Mouse (Mus musculus) stomach, postnatal 0 days (tissue): ENCODE results near the gene Gm11213. TPM values are rescaled to one million over a fixed set of nuclear protein-coding genes. Genes with fewer than 3 reads are reported as not detected.
A peak's percentile ranks its signal among the peaks of the same experiment; 100 is the strongest.

Experiments used
- ATAC-seq: fragments of 200-750 bp; cut with Nextera tagmentation; 2 replicates; pipeline ENCODE4 v1.8.0; 2017; ENCODE audit not compliant: low FRiP score, low TSS enrichment
- DNase-seq: peaks from one replicate; pipeline ENCODE4 v3.0.0-alpha.2; 2016; ENCODE audit warnings: low spot score
- H3K27ac ChIP-seq: fragments of 300-500 bp; sonication (generic); replicated peaks from 2 replicates; pipeline ENCODE4 v1.5.1; 2014; ENCODE audit warnings: mild to moderate bottlenecking, control low read depth
- H3K27me3 ChIP-seq: fragments of 300-500 bp; sonication (generic); 2 replicates; pipeline ENCODE4 v1.6.1; 2014; ENCODE audit warnings: low read length; ENCODE audit not compliant: control insufficient read depth, insufficient read depth
- H3K36me3 ChIP-seq: fragments of 300-500 bp; sonication (generic); 2 replicates; pipeline ENCODE4 v1.6.1; 2014; ENCODE audit warnings: low read length, mixed read lengths; ENCODE audit not compliant: control insufficient read depth, insufficient read depth
- H3K4me1 ChIP-seq: fragments of 300-500 bp; sonication (generic); replicated peaks from 2 replicates; pipeline ENCODE4 v1.6.1; 2014; ENCODE audit warnings: antibody characterized with exemption; ENCODE audit not compliant: control insufficient read depth, insufficient read depth
- H3K4me2 ChIP-seq: fragments of 300-500 bp; sonication (generic); replicated peaks from 2 replicates; pipeline ENCODE4 v1.6.1; 2014; ENCODE audit warnings: low read depth, mild to moderate bottlenecking, control low read depth, moderate library complexity
- H3K4me3 ChIP-seq: fragments of 300-500 bp; sonication (generic); 2 replicates; pipeline ENCODE4 v1.5.1; 2014; ENCODE audit warnings: low read depth, low read length, control low read depth
- H3K9ac ChIP-seq: fragments of 300-500 bp; sonication (generic); 2 replicates; pipeline ENCODE4 v1.6.1; 2014; ENCODE audit warnings: mild to moderate bottlenecking, low read length, control low read depth, mixed read lengths
- H3K9me3 ChIP-seq: fragments of 300-500 bp; sonication (generic); 2 replicates; pipeline ENCODE4 v1.6.1; 2016; ENCODE audit warnings: low read length; ENCODE audit not compliant: control insufficient read depth
- CTCF ChIP-seq: IDR thresholded peaks from 2 replicates; pipeline ENCODE4 v1.5.1; 2016; ENCODE audit warnings: antibody characterized with exemption, low read depth, mild to moderate bottlenecking, moderate library complexity
- EP300 ChIP-seq: optimal IDR thresholded peaks from 2 replicates; pipeline ENCODE3; 2016; ENCODE audit warnings: antibody characterized with exemption
- whole genome bisulfite sequencing: fragments of 180-500 bp; shearing (Covaris S2); extraction: QIAGEN DNeasy Blood & Tissue Kit; methylation state at CpG from one replicate; pipeline ENCODE4 v1.1.7; 2014; 5-methylcytosine and 5-hydroxymethylcytosine counted together
- polyA plus RNA-seq: library from polyadenylated mRNA; unstranded; fragments of >200 nt; fragmentation: Nextera tagmentation; extraction: Ambion mirVana; gene quantifications from 2 replicates; pipeline ENCODE4 v1.2.1, GENCODE M21; 2015

Gm11213 gene
- polyA plus RNA-seq, 1 experiment from 2014 or later: not detected

GRCm38 (mm10) chr4:63627111-63627510, 22.1 kb upstream of the Gm11213 start:
- ATAC-seq (no peak), DNase-seq (no peak)
- 77% methylated on average over 8 of the region's 8 CpGs for WGBS
- H3K9me3 ChIP-seq: no peaks in the 10 kb centered on the region
- no peaks in the 10 kb centered on the region for H3K27me3 ChIP-seq
- H3K4me1 ChIP-seq: no peaks in the 10 kb centered on the region
- no peak overlapping the region for H3K4me2 ChIP-seq
- TF ChIP-seq CTCF (no peak), EP300 (no peak)
- H3K4me3 ChIP-seq: no peak overlapping the region
- no peak overlapping the region for H3K9ac ChIP-seq
- no peaks in the 10 kb centered on the region for H3K36me3 ChIP-seq
- no peak overlapping the region for H3K27ac ChIP-seq

DNA sequence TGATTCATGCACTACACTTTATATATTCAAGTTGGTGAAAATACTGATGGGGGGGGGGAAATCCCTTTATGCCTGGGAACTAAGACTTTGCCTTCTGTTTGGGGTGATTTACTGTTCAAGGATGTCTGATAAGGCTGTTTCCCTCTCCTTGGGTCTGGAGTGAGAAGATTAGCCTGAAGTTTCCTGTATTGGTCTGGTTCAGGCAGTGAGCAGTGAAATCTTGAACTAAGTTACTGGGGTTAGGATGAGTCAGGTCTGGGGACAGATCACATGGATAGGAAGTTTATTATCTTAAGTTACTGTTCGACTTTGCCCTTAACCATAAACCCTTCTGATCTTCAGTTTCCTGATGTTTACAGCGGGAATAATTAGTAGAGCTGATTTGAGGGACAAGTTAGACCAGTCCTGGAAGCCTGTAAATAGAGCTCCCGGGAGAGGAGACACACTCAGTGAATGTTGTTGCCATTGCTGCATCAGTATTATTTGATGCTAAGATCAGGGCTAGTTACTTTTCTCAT, 20.6 kb upstream of the Gm11213 start:
- no peak for ATAC-seq
- Histone ChIP-seq H3K27ac (no peak overlapping the region), H3K4me3 (no peak overlapping the region), H3K4me1 (no peaks in the 10 kb centered on the region), H3K4me2 (no peak overlapping the region), H3K9me3 (no peaks in the 10 kb centered on the region), H3K36me3 (no peaks in the 10 kb centered on the region), H3K9ac (no peak overlapping the region), H3K27me3 (no peaks in the 10 kb centered on the region)
- TF ChIP-seq CTCF: no peak
- TF ChIP-seq EP300: no peak
- 42% methylated on average over 3 of the region's 3 CpGs for WGBS
- DNase-seq: no peak

GRCm38 (mm10) chr4:63622378-63622835, 17.3 kb upstream of the Gm11213 start, which contains the start of gene Tex48:
Gene Tex48 (minus strand): TSS chr4:63622428.
- H3K27ac ChIP-seq: no peak within 1 kb of the TSS
- no peaks in the 10 kb centered on the region for H3K27me3 ChIP-seq
- no peak within 1 kb of the TSS for H3K9ac ChIP-seq
- no peak within 1 kb of the TSS for H3K4me2 ChIP-seq
- H3K36me3 ChIP-seq: no peaks in the 10 kb centered on the region
- DNase-seq: no peak
- no peak for ATAC-seq
- 48% methylated on average over 5 of the region's 5 CpGs for WGBS
- H3K4me3 ChIP-seq: no peak within 1 kb of the TSS
- TF ChIP-seq EP300 (no peak), CTCF (peak; percentile 63)
- H3K4me1 ChIP-seq: no peaks in the 10 kb centered on the region
- no peaks in the 10 kb centered on the region for H3K9me3 ChIP-seq

GRCm38 (mm10) chr4:63621861-63622260, 16.8 kb upstream of the Gm11213 start:
- DNase-seq: no peak

GRCm38 (mm10) chr4:63608391-63608790, 3.3 kb upstream of the Gm11213 start:
- TF ChIP-seq CTCF (no peak), EP300 (no peak)
- Histone ChIP-seq H3K9me3 (no peaks in the 10 kb centered on the region), H3K4me2 (no peak overlapping the region), H3K9ac (no peak overlapping the region), H3K4me3 (no peak overlapping the region), H3K36me3 (no peaks in the 10 kb centered on the region), H3K4me1 (no peaks in the 10 kb centered on the region), H3K27ac (no peak overlapping the region), H3K27me3 (no peaks in the 10 kb centered on the region)
- WGBS: 79% methylated on average over 7 of the region's 7 CpGs
- DNase-seq (no peak), ATAC-seq (no peak)

More at GRCm38 (mm10) chr4:63621861-63622260, 16.8 kb upstream of the Gm11213 start:
- no peaks in the 10 kb centered on the region for H3K4me1 ChIP-seq
- ATAC-seq: no peak
- H3K9ac ChIP-seq: no peak overlapping the region
- no peak overlapping the region for H3K4me2 ChIP-seq
- WGBS: 82% methylated on average over 2 of the region's 2 CpGs
- H3K4me3 ChIP-seq: no peak overlapping the region
- H3K27me3 ChIP-seq: no peaks in the 10 kb centered on the region
- no peaks in the 10 kb centered on the region for H3K36me3 ChIP-seq
- no peak for TF ChIP-seq EP300
- peak; percentile 44 for TF ChIP-seq CTCF
- no peaks in the 10 kb centered on the region for H3K9me3 ChIP-seq
- no peak overlapping the region for H3K27ac ChIP-seq

DNA sequence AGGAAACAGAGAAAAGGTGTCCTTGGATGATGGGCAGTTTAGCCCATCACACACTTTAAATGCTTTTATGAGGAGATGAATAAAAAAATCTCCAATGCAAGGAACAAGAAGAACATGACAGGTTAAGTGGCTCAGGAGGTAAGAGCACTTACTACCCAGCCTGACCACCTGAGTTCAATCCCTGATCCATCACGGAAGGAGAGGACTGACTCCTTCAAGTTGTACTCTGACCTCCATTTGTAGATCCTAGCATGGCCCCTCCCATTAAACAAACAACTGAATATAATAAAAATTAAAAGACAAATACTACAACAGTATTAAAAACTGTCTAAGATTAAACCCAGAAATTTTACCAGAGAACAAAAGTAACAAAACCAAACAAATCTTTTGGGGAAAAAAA, 907 bp upstream of the Gm11213 start:
- H3K9me3 ChIP-seq: no peaks in the 10 kb centered on the region
- ATAC-seq (peak; percentile 61; the same call in 1 of the 2 replicates), DNase-seq (no peak)
- TF ChIP-seq CTCF (no peak), EP300 (no peak)
- 59% methylated on average over 1 of the region's 1 CpGs for whole genome bisulfite sequencing
- no peak overlapping the region for H3K4me3 ChIP-seq
- H3K36me3 ChIP-seq: no peaks in the 10 kb centered on the region
- no peak overlapping the region for H3K4me2 ChIP-seq
- H3K4me1 ChIP-seq: no peaks in the 10 kb centered on the region
- no peak overlapping the region for H3K27ac ChIP-seq
- no peak overlapping the region for H3K9ac ChIP-seq
- no peaks in the 10 kb centered on the region for H3K27me3 ChIP-seq
